Mouse (Mus musculus) embryonic fibroblast, embryonic 13.5 days (primary cell): Measurements from ENCODE around the gene Gpr137. TPM values are rescaled to one million over a fixed set of nuclear protein-coding genes. Genes with fewer than 3 reads are reported as not detected.

Experiments used
- H3K27ac ChIP-seq: 2 replicates; pipeline ENCODE4 v1.5.1; 2012; ENCODE audit warnings: low read length, control low read depth, inconsistent platforms; ENCODE audit not compliant: insufficient read depth
- H3K4me1 ChIP-seq: 2 replicates; pipeline ENCODE4 v1.6.1; 2011; ENCODE audit warnings: low read length; ENCODE audit not compliant: control insufficient read depth, insufficient read depth
- H3K4me3 ChIP-seq: 2 replicates; pipeline ENCODE4 v1.5.1; 2011; ENCODE audit warnings: mild to moderate bottlenecking, control low read depth, low read length; ENCODE audit not compliant: insufficient read depth
- CTCF ChIP-seq: IDR thresholded peaks from 2 replicates; pipeline ENCODE4 v1.5.1; 2011; ENCODE audit warnings: mild to moderate bottlenecking, control low read depth, low read length, moderate library complexity, borderline replicate concordance; ENCODE audit not compliant: insufficient read depth
- POLR2A ChIP-seq: IDR thresholded peaks from 2 replicates; pipeline ENCODE4 v1.6.1; 2011; ENCODE audit warnings: low read depth, mild to moderate bottlenecking, control low read depth, low read length, moderate library complexity
- polyA plus RNA-seq: library from polyadenylated mRNA; stranded (reverse); fragments of >200 nt; gene quantifications from 2 replicates; pipeline ENCODE4 v1.2.4, GENCODE M21; 2011; ENCODE audit warnings: low read depth; ENCODE audit not compliant: missing spikeins, insufficient read length

Gpr137 gene
- polyA plus RNA-seq, 1 experiment: 26.7 TPM

- Histone ChIP-seq H3K27ac (no peak overlapping the region), H3K4me1 (peaks cover 7% of the 10 kb centered on the region), H3K4me3 (no peak overlapping the region)
- peak; percentile 33; the same call in 1 of the 2 replicates for TF ChIP-seq CTCF
- no peak for TF ChIP-seq POLR2A
These were observed 11.8 kb upstream of the Gpr137 start for GRCm38 (mm10) chr19:6954046-6954445.

DNA sequence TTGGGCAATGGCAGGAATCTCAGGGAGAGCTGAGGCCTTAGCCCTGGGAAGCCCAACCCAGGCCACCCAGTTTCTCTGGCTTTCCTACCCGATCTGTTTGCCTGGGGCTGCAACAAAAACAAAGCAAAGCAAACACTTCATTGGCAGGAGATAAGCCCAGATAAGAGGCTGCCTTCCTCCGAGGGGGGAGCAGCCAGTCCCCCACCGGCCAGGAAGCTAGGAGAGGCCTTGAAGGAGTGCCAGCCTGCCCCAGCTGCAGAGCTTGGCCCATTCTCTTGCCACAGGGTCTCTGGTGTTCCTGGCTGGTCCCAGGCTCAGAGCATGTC is 10.4 kb upstream of the Gpr137 start:
- H3K4me1 ChIP-seq: peaks cover 7% of the 10 kb centered on the region
- TF ChIP-seq POLR2A (no peak), CTCF (no peak)
- H3K27ac ChIP-seq: peak overlapping the region; percentile 94
- no peak overlapping the region for H3K4me3 ChIP-seq

- TF ChIP-seq CTCF (no peak), POLR2A (peak; percentile 10; the same call in 1 of the 2 replicates)
These were observed 9.9 kb upstream of the Gpr137 start for GRCm38 (mm10) chr19:6951994-6952711.

GRCm38 (mm10) chr19:6951381-6951968 is 9.2 kb upstream of the Gpr137 start:
- peak overlapping the region; percentile 94 for H3K27ac ChIP-seq
- H3K4me1 ChIP-seq: peaks cover 7% of the 10 kb centered on the region
- peak; percentile 96 for TF ChIP-seq POLR2A
- no peak for TF ChIP-seq CTCF
- peak overlapping the region; percentile 71 for H3K4me3 ChIP-seq

More at GRCm38 (mm10) chr19:6951994-6952711, 9.9 kb upstream of the Gpr137 start:
- Histone ChIP-seq H3K4me1 (peaks cover 7% of the 10 kb centered on the region), H3K27ac (peak overlapping the region; percentile 94), H3K4me3 (peak overlapping the region; percentile 45)

DNA sequence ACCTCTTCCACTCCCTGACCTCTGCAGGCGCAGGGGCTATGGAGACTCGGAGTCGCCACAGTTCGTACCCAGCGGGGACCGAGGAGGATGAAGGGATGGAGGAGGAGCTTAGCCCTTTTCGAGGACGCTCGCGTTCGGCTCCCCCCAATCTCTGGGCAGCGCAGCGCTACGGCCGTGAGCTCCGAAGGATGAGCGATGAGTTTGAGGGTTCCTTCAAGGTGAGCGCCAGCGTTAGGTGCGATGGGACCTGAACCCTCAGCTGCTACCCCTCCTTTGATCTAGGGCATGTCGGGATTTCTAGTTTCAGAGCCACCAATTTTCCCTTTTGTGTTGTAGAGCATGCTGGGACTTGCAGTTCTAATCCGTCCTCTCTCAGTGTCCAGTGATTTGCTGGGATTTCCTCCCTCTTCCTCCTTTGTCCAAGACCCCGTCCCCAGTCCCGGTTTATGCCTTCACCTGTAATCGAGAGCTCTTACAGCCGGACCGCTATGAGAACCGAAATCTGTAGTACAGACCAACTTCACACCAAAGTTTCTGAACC is 8.4 kb upstream of the Gpr137 start:
- peaks cover 7% of the 10 kb centered on the region for H3K4me1 ChIP-seq
- peak overlapping the region; percentile 71 for H3K4me3 ChIP-seq
- H3K27ac ChIP-seq: peak overlapping the region; percentile 94
- no peak for TF ChIP-seq CTCF
- TF ChIP-seq POLR2A: peak; percentile 93

DNA sequence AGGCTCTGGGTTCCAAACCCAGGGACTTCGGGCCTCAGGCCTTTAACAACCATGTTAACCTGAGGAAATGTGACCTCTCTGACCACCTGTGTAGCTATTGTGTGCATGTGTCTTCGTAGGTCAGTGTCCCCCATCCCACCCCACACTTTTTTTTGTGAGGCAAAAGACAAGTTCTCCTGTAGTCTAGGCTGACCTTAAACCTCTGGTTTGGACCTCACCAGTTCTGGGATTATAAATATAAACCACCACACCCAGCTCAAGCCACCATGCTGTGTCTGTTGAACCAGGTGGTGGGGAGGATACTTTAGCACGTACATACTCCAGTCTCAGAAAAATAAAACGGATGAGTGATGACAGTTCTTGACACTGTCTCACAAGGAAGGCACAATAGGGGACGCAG is 7.7 kb upstream of the Gpr137 start:
- Histone ChIP-seq H3K27ac (no peak overlapping the region), H3K4me3 (peak overlapping the region; percentile 71; the same call in 1 of the 2 replicates), H3K4me1 (peaks cover 7% of the 10 kb centered on the region)
- TF ChIP-seq POLR2A: no peak
- TF ChIP-seq CTCF: no peak

DNA sequence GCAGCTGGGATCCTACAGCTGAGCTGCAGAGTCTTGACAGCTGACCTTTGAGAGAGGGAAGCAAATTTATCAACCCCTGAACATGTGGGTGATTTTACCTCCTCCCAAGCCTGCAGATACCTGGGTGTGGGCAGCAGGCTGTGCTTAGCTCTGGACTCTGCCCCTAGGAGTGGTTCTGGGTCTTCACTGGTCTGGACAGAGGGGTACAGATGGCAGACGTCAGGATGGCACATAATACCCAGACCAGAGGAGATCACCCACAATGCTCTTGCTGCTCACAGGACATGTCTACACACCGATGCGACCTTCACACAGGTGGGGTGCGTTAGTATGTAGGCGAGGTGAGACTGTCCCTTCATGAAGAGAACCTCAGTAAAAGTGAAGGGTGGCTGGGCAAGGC is 7.3 kb upstream of the Gpr137 start:
- H3K4me3 ChIP-seq: no peak overlapping the region
- TF ChIP-seq CTCF: no peak
- no peak; the same call in 1 of the 2 replicates for TF ChIP-seq POLR2A
- no peak overlapping the region for H3K27ac ChIP-seq
- peaks cover 7% of the 10 kb centered on the region for H3K4me1 ChIP-seq

DNA sequence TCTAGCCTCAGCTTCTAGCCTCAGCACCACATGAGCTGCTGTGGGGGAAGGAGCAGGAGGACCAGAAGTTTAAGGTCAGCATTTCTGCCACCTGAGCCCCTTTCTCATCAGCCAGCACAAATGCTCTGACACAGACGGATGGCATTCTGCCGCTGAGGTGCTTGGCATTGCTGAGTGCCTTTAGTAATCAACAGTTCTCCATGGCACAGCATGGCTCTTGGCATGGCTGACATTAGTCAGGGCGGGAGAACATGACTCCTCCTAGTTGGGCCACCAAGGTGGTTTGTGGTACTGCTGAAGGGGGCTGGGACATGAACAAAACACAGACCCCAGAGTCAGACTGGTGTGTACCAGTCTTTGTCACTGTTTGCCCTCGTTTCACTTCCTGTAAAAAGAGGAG is 5.9 kb upstream of the Gpr137 start:
- H3K4me1 ChIP-seq: peaks cover 7% of the 10 kb centered on the region
- no peak overlapping the region for H3K4me3 ChIP-seq
- H3K27ac ChIP-seq: no peak overlapping the region
- TF ChIP-seq CTCF: no peak
- no peak for TF ChIP-seq POLR2A

- H3K4me1 ChIP-seq: peaks cover 5% of the 10 kb centered on the region
- no peak overlapping the region for H3K27ac ChIP-seq
- no peak overlapping the region for H3K4me3 ChIP-seq
- TF ChIP-seq CTCF (no peak), POLR2A (no peak)
These were observed 5.5 kb upstream of the Gpr137 start for GRCm38 (mm10) chr19:6947742-6948141.

- Histone ChIP-seq H3K27ac (no peak overlapping the region), H3K4me1 (peaks cover 5% of the 10 kb centered on the region; the same call in 1 of the 2 replicates), H3K4me3 (no peak overlapping the region)
- TF ChIP-seq POLR2A: no peak
- no peak for TF ChIP-seq CTCF
These were observed 1.4 kb upstream of the Gpr137 start for GRCm38 (mm10) chr19:6943709-6944108.
